Mouse (Mus musculus) 416B (cell line): ENCODE measurements around the gene Taf11.

Experiments
- DNase-seq: peaks from one replicate; pipeline ENCODE4 v3.0.0; 2011; ENCODE audit warnings: low read depth

The Taf11 gene

DNA sequence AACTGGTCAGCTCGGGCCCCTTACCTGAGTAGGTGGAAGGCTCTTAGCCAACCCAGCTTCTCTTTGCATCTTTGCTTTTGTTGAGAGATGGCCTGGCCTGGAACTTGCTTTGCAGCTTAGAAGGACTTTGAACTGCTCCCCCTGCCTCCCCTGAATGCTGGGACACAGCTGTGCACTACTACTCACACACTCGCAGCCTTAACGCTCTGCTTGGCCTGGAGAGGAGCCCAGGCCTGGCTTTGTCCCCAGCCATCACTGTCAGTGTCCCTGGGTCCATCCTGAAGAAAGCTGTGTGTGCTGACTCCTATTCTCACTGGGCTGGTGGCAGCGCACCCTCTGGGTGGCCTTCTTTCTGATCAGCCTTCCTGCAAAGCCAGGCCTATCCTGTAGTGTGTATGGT lies 11.0 kb upstream of the Taf11 start:
- DNase-seq: no peak

DNA sequence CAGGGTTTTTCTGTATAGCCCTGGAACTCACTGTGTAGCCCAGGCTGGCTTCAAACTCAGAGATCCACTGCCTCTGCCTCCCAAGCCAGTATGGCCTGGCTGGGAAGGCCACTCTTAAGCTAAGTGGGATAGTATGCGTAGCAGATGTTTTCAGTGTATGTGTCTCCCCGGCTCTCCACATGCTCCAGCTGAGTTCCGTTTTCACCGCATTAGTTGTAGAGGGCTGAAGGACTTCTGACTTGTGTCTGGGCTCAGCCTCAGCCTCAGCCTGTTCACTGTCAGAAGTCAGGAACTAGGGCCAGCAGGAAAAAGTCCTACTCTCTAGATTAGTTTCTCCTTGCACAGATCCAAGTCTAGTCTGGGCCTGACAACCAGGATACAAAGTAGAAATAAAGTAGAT lies 6.7 kb upstream of the Taf11 start:
- DNase-seq: no peak

DNA sequence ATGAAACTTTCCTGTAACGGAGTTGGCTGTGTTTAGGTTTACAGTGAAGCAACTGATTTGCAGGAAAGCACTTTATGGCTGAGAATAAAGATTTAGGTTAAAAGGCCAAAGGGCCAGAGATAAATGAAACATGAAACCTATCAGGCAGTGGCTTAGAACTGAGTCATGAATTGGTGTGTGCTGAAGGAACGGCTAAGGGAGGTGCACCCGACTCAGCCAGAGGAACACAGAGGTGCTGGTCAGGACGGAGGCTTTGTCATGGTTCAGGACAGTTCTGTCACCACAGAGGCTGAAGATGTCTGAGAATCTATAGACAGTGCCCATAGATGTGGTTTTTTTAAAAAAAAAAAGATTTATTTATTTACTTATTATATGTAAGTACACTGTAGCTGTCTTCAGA lies 5.1 kb upstream of the Taf11 start:
- DNase-seq: peak; percentile 50

DNA sequence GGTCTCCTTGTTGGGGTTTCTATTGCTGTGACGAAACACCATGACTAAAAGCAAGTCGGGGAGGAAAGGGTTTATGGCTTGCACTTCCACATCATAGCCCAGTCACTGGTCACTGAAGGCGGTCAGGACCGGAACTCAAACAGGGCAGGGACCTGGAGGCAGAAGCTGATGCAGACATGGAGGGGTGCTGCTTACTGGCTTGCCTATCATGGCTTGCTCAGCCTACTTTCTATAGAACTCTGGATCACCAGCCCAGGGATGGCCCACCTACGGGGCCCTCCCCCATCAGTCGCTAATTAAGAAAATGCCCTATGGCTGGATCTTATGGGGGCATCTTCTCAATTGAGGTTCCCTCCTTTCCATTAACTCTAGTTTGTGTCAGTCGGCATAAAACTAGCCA lies 1.7 kb upstream of the Taf11 start:
- DNase-seq: peak; percentile 69

DNA sequence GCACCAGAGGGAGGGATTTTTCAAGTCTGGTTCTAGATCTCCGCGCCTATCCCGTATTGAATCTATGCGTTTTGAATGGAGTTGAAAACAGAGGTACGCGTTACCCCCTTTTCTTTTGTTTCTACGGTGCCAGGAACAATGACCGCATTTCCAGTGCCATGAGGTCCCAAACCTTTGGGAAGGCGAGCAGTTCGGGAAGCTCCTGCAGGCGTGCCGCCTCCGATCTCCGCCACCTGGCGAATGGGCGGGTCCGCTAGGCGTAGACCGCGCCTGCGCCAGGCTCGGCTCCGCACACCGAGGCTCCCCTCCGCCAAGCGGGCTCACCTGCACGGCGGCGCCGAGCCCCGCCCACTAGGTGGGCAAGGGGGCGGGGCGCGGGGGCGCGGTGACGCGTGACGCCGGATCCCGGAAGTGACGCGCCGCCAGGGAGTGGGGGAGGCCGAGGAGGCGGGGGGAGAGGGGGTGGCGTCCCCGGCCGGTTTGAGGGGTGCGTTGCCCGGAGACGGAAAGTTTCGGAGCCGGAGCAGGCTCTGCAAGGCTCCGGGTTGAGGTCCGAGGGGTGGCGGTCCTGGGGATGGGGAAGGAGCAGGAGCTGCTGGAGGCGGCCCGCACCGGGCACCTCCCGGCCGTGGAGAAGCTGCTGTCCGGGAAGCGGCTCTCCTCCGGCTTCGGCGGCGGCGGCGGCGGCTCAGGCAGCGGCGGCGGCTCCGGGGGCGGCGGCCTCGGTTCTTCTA lies 589 bp downstream of the Taf11 start, which contains the start of gene Anks1:
Gene Anks1, plus strand, starts transcription at position 419 of the 734 bp plus-strand sequence.
- peak; percentile 91 for DNase-seq

DNA sequence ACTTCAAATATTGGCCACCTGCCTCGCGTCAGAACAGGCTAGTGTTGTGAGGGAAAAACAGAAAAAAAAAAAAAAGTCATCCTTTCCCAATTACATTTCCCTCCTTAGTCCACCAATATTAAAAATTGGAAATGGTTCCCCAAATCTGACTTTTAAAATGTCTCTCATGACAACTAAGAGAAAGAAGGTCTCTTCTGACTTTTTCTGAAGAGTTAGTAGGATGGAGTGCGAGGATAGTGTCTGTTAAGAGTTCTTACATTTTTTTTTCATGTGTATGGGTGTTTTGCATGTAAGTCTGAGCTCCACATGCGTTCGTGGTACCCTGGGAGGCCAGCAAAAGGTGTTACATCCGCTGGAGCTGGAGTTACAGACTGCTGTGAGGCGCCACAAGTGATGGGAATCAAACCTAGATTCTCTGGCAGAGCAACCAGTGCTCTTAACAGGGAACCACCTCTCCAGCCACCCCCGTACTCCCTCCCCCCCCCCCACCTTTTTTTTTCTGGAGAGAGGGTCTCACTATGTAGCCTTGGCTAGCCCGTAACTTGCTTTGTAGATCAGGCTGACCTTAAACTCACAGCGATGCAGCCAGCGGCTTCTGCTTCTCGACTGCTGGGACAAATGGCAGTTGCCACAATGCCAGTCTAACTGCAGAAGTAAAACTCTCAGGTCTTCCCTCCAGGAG lies 1.3 kb downstream of the Taf11 start:
- DNase-seq: no peak

DNA sequence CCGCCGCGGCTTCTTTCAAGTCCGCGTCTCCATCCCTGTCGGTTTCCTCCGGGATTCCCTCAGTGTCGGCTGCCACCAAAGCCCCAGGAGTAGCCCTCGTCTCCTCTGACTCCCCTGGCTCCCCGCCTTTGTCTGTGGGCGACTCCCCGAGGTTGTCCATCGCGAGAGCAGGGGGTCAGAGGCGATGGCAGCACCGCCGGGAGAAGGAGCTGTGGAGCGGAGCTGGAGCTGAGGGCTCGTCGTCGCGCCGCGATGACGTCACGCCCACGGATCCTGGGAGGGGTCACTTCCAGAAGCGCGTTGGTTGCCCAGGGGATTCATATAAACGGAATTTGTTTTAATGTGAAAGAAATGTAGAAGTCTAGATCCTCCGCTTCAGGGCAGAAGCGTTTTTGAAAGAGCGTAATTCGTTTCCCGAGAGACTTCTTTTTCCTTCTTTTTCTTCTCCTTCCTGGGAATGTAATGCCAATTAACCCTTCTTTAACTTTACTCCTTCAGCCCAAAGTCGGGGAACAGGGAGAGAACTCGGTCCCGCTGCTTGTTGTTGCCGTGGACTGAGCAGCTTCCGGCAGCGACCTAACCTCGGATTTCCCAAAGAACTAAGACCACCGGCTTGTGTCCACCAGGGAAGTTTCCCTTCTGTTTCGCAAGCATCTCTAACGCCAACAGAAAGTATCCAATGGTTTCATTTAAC lies 2.0 kb downstream of the Taf11 start:
- peak; percentile 95 for DNase-seq

DNA sequence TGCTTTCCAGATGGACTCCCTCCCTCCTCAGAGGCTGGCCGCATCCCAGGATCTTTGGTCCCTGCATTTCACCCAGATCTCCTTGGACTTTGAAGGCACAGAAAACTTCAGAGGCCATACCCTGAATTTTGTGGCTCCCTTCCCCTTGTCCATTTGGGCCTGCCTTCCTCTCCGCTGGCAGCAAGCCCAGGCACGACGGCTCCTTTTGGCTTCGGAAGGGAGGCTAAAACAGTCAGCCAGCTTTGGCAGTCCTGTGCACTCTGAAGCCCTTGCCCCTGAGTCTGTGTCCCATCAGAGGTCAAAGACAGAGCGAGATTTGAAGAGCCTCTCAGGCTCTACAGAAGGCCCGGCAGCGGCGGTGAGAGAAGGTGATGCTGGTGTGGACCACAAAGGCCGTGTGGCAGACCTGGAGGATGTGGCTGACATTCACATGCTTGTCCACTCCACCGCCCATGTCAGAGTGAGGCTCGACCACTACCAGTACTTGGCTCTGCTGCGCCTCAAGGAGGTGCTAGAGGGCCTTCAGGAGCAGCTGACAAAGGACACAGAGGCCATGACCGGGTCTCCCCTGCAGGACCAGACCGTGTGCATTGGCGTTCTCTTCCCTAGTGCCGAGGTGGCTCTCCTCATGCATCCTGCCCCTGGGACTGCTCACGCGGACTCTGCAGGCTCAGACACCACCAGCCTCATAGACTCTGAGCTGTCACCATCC lies 23.0 kb downstream of the Taf11 start:
- DNase-seq: no peak

DNA sequence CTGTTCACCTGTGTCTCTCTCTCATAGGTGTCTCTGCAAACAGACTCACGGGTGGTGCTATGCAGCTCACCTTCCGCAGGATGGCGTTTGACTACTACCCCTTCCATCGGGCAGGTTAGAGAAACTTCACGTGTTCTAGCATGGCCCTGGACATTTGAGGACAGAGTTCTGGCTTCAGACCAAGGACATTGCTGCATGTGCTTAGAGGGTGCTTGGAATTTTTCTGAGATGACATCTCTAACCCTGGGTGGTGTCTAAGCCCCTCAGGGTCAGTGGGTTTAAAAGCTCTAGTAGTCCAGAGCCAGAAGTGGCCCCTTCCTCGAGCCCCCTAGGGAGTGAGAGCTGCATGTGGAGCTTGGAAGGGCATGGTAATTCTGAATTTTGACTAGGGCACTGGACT lies 25.6 kb downstream of the Taf11 start:
- no peak for DNase-seq

DNA sequence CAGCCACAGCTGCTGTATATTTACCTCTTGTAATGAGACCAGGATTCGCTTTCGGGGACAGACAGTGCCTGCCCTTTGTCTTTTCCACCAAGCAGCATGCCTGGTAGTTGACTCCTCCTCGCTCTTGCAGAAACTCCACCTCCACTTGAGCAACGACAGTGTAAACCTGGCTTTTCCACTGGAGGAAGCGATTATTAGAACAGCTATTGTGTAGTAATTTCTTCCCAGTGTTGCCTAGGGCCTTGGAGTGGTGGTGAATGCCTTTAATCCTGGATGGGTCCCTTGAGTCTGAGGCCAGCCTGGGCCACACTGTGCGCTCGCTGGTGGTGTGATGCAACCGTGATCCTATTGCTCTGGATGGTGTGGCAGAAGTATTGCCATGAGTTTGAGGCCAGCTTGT lies 26.5 kb downstream of the Taf11 start:
- DNase-seq: no peak

DNA sequence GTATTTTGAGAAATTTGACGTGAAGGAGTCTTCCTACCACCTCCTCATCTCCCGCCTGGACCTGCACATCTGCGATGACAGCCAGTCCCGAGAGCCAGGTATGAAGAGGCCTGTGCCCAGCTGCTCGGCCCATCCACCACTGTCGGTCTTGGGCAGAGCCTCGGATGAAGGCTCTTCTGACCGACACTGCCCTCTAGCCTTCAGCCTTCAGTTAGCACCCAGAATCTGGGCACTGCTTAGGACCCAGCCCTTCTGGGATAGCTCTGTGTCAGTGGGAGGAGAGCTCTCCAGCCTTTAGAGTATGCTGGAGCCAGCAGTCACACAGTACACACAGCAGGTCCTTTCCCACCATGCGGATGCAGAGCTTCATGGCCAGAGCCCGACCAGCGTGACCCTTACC lies 28.1 kb downstream of the Taf11 start:
- no peak for DNase-seq

DNA sequence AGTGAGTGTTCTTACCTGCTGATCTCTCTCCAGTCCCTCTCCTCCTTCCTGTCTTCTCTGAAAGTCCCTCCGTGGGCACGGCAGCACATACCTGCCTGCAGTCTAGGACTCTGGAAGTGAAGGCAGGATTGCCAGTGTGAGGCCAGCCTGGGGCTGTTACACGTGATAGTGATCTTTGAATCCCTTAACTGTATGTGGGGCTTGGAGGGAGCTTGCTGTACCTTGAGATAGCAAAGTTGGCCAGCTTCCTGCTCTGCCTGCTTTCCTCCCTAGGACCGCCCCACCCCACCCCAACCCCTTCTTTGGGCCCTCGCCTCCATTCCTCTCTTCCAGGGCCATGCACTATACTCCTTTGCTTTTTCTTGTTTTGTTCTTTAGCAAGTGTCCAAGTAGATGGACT lies 35.1 kb downstream of the Taf11 start:
- DNase-seq: no peak

DNA sequence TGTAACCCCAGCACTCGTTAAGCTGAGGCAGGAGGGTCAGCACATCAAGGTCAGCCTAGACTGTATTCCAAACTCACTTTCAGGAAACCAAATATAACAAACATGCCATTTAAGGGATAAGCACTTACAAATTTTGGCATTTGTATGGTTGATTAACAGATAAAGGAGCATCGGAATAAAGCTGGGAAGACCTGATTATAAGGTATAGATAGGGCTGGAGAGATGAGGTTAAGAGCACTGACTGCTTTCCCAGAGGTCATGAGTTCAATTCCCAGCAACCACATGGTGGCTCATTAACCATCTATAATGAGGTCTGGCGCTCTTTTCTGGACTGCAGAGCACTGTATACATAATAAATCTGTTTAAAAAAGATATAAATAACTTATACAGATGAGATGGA lies 36.1 kb downstream of the Taf11 start:
- no peak for DNase-seq

DNA sequence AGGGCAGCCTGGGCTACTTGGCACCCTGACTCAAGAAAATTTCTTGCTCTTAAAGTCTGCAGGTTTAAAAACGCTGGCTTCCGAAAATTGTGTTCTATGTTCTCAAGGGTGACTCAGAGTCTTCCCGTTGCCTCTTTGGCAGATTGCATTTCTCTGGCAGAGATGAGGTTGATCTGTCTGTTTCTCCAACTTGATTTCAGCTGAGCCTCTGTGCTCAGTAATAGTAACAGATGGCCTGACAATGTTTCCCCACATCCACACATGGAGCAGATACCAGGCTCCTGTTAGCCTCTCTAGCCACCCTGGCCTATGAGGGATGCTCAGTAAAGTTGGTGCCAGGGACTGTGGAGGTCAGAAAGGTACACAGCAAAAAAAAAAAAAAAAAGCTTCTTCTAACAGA lies 37.8 kb downstream of the Taf11 start:
- no peak for DNase-seq

DNA sequence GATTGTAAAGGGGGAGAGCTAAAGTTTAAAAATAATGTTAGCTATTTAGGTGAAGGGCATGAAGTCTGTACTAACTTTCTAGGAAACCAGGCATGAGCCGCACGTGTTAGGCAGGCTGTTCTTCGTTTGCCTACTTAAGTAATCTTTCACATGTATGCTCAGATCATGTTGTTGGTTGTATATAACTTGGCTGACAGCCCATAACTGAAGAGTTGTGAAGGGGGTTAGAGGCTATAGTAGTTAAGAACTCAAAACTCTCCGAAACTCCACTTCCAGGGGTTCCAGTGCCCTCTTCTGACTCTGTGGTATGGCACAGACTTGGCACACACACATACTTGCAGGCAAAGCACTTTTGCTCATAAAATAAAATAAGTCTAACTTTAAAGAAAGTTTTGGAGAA lies 42.9 kb downstream of the Taf11 start:
- DNase-seq: no peak

DNA sequence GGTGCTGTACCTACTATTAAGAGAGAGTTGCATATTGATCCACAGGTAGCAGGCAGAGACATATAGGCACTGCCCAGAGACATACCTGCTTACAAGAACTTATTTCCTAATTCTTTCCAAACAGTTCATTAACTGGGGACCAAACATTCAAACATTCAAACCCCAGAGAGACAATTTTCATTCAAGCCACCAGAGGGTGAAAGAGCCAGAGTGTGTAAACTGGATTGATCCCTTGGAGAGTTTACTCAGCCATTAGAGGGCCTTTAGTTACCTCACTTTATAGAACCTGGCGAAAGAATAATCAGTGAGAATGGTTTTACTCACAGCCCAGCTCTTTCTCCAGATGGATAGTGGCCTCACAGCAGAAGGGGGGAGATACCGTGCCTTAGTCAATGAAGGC lies 44.2 kb downstream of the Taf11 start:
- DNase-seq: peak; percentile 34

DNA sequence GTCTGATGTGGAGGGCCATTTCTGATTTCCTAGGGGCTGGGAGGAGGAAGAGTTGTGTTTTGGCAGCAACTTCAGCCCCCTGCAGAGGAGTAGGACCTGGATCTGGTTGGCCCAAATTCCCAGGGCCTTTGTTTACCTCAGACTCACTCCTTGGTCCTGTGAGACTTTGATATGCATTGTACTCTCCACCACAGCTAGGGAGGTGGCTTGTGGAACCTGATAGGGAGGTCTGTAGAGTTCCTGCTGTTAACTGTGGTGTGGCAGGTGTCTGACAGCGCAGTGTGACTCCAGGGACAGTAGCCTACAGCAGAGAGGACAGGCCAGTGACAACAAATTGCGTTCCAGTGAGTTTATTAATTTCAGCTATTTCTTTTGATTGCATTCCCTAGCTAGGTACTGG lies 50.5 kb downstream of the Taf11 start:
- DNase-seq: no peak

DNA sequence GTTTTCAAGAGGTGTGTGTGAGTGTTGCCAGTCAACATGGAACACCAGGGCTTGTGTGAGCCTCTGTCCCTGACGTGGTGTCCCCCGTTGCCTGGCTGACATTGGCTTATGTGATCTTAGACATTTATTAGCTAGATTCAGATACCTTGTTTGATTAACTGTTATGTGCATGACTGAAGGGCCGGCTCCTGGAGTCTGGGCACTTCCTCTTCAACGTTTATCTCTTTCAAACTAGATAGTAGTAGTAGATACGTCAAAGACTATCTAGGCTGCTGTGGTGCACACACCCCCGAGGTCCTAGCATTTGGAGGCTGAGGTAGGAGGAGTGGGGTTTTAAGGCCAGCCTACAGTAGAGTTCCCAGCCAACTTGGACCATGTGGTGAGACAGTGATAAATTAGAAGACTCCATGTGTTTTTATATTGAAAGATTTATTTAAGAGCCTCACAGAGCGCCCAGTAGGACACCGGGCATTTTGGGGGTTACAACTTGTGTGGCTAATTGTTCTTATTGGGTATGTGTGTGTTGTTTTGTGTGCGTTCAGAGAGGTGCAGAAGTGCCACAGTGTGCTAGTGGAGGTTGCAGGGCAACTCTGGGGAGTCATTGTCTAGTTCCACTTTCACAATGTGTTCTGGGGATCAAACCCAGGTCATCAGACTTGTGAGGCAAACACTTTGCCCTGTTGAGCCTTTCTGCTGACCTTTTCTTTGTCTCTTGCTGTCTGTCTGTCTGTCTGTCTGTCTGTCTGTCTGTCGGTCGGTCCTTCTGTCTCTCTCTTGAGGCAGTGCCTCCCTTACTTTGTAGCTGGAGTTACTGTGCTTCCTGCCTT lies 51.8 kb downstream of the Taf11 start:
- DNase-seq: no peak

DNA sequence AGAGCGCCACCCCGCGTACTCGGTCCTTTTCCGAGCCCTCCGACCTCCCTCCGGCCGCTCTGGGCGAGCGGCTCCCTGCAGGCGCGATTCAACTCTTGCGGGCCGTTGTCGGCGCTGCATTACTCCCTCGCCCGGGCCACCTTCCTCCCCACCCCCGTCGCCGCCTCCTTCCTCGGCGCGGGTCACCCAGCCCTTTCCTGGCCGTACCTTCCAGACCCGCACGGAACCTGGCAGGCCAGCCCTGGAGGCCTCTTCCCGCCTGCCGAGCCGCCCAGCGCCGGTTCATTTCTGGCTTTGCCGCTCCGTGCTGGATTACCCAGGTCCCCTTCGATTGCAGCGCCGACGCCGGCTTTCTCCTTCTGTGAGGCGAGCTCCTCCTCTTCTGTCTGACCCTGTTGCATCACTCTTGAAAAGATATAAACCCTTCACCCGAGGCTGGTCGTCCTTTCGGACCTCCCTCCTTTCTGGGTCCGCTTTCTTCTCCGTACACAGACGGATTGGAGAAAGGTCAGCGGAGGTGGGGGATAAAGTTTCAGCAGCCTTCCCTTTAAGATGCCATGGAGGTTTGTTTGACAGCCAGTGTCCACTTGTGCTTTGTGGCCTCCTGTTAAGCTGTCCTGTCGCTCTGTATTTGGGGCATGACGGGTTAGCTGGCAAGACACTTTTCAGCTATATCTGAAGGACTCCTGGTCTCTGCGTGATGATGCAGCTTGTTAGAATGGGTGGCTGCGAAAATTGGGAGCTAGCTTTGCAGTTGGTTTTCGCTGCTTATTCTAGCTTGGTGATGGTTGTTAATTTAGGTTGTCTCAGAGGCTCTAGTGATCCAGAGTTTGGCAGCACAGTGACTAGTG lies 52.6 kb downstream of the Taf11 start:
- DNase-seq: peak; percentile 74

DNA sequence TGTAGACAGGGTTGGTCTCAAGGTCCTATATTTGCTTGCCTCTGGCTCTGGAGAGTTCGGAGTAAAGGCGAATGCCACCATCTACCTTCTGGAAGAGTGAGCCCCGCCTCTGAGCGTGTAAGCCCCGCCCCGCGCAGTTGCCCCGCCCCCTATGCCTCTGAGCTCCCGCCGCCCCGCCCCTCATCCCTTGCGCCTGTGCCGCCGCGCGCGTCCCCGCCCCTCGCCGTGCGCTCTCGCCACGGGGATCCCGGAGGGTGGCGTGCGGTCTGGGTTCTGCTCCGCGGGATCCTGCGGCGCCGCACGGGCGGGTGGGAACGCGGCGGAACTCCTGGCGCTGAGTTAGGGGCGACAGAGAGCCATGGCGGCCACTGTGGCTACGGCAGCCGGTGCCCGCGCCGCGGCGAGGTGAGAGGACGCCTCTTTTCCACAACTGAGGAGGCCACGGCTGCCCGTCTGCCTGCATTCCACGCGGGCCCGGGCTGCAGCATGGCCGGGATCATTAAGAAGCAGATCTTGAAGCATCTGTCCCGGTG lies 53.3 kb downstream of the Taf11 start, which contains the start of gene Uhrf1bp1:
Gene Uhrf1bp1, plus strand, starts transcription at position 177 of the 533 bp plus-strand sequence.
- peak; percentile 79 for DNase-seq
